Mouse (Mus musculus) cerebellum, postnatal 36 days (tissue): ENCODE measurements around the gene Sike1.

Experiments
- DNase-seq, 2 experiments: peaks; one replicate each; pipeline ENCODE4 v3.0.0; 2021 to 2022; ENCODE audit warnings: mixed read lengths in 2 of 2

Gene Sike1

GRCm38 (mm10) chr3:103040285-103040684 is 44.8 kb downstream of the Sike1 start:
- DNase-seq: no peak

- DNase-seq: no peak
These were observed 45.4 kb downstream of the Sike1 start for GRCm38 (mm10) chr3:103040861-103041379.

- DNase-seq: no peak
These were observed 60.6 kb downstream of the Sike1 start for GRCm38 (mm10) chr3:103056016-103056595.

- no peak for DNase-seq
These were observed 62.2 kb downstream of the Sike1 start for GRCm38 (mm10) chr3:103057752-103058151.
